Mouse (Mus musculus) cerebellum, postnatal 25 days (tissue): Measurements from ENCODE around the gene Poglut1.

ENCODE experiments used
- DNase-seq, 2 experiments: peaks; one replicate each; pipeline ENCODE4 v3.0.0; 2021; ENCODE audit warnings: mixed read lengths in 2 of 2

Gene Poglut1

GRCm38 (mm10) chr16:38549479-38550396 lies at the start of gene Poglut1:
Gene Poglut1 (minus strand): TSS chr16:38550258.
- peak; percentile 88 to 90 for DNase-seq

DNA sequence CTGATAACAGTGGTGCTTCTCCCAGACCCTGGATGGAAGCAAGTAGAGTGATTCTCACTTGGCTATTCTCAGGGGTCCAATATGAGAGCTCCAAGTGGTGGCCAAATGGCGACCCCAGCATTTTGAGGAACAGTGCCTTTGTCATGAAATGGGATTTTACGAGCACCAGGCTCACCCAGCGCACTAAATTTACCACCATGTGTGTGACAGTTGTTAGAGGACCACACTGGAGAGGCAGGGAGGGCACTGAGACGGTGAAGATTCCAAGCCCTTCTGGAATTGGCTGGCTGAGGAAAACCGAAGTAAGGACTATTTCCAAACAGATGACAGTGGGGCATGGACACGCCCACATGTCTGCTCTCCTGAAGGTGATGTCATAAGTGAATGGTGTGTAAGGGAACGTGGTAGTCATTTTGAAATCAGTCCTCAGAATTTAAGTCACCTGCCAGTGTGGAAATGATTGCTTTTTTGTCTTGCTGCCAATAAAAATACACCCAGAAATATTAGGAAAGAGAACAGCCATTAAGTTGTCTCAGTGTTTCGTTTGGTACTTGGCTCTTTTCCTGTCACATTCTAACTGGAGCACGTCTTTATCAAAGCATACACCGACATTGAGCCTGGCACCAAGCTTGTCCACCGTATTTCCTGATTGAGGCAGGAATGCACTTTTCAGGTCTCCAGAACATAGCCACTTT lies 49.1 kb upstream of the Poglut1 start:
- DNase-seq: no peak

GRCm38 (mm10) chr16:38596651-38597050 lies 46.6 kb upstream of the Poglut1 start:
- no peak for DNase-seq

GRCm38 (mm10) chr16:38596099-38596498 lies 46.0 kb upstream of the Poglut1 start:
- no peak for DNase-seq

- no peak for DNase-seq
Observed at GRCm38 (mm10) chr16:38594435-38594834, 44.4 kb upstream of the Poglut1 start.

DNA sequence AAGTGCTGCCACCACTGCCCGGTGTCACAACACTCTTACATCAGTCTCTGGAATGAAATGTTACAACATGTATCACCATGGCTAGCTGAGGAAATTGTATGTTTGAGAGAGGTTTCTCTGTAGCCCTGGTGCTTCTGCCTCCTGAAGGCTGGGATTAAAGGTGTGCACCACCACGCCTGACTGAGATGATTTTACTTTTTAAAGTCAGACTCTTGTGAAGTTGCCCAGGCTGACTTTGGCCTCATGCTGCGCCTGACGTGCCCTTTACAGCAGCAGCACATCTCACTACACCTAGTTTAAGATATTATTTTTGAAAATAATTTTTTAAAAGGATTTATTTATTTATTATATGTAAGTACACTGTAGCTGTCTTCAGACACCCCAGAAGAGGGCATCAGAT lies 42.9 kb upstream of the Poglut1 start:
- no peak for DNase-seq

DNA sequence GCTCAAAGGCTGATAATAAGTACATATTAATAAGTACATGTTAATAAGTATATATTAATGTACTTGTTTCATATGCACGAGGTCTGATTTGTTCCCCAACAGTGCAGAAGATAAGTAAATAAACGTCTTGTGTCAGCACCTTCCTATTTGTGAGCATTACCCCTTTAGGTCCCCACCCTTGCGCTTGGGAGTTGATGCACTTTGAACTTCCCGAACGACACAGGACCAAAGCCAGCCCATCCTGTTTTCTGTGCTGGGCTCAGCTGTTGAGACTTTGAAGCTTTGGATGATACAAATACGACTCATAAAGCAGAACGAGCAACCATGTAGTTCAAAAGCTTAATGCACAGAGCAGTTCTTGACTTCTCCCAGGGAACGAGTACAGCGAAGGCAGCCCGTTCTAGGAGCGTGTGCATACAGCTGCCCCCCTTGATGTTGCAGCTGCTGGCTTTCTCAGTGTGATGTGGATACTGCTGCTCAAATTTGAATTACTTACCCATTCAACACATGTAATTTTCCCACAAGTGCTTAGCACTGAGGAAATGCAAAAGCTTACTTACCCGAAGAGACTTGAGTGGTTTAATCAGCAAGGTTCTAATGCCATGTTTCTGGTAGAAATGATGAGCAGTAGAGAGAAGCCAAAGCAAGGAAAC lies 42.1 kb upstream of the Poglut1 start:
- DNase-seq: no peak

DNA sequence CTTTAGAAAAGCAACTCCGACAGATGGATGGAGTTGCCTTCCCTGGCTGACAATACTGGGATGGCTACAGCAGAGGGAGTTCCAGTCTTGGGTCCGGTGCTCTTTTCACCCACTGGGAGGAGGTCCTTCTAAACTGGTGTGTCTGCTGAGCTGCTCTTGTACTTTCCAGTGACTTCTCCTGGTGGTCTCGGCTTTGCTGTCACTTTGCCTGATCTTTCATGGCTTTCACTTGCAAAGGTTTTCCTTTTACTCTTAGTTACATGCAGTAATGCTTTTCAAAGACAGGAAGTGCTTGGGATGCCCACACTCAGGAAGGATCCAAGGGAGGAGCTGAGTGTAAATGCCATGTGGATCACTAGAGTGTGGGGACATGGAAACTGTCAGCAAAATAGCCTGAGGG lies 41.4 kb upstream of the Poglut1 start:
- no peak for DNase-seq

DNA sequence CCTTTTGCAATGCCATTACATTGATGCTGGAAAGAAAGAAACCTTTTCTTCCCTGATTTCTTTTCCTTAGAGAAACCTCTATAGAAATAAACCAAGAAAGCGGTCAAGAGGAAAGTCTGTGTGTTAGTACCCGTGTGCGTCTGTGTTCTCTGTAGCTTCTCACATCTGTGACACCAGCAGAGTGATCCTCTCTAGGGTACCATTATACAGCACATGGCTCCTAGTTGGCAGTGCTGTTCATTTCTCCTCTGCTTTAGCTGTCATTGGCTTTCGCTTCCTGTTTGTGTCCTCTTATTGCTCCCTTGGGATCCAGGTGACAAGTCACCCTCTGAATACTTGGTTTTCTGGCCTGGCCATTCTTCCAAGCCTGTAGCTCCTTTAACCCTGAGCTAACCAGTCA lies 37.5 kb upstream of the Poglut1 start:
- no peak for DNase-seq

DNA sequence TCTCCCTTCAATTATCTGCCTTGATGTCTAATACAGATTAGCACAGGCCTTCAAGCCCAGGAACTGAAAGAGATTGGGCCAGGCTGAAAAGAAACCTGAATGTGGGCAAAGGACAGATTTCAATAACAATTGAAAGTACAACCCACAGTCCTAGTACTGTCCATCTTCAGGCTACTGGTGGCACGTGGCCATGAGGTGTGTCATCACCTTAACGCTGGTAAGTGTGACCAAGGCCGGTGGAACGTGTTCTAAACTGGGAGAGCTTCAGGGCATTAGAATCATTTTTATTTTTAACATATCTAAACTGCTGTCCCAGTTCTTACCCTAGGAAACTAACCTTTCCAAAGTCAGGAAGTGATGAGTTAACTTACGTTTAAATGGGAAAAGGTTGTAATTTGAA lies 37.1 kb upstream of the Poglut1 start:
- no peak for DNase-seq

DNA sequence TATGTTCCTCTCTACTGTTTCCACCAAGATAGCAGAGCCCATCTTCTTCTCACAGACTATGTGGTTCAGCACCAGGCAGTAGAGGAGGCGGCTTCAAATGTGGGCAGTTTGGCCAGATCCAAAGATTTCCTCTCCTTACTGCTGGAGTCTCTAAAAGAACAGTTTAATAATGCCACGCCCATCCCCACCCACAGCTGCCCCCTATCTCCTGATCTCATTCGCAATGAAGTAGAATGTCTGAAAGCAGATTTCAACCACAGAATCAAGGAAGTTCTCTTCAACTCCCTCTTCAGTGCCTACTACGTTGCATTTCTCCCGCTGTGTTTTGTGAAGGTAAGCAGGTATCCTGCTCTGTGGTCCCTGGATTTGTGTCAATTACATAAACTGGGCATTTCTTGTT lies 35.1 kb upstream of the Poglut1 start:
- DNase-seq: no peak

GRCm38 (mm10) chr16:38584761-38585160 lies 34.7 kb upstream of the Poglut1 start:
- no peak for DNase-seq

DNA sequence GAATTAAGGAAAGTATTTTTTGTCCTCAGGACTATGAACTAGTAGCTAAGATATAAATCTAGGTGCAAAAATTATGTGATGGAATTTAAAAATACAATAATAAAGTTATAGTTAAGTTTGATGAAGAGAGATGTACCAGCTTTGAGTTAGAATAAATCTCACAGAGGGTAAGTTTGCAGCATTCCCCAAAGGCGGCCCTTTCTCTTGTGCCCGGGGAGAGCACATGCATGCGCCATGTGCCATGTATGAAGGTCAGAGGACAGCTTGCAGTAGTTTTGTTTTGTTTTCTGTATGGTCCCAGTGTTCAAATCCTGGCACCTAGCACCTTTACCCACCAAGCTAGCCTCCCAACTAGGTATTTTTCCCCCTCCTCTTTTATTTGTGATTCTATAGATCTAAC lies 21.4 kb upstream of the Poglut1 start:
- no peak for DNase-seq

DNA sequence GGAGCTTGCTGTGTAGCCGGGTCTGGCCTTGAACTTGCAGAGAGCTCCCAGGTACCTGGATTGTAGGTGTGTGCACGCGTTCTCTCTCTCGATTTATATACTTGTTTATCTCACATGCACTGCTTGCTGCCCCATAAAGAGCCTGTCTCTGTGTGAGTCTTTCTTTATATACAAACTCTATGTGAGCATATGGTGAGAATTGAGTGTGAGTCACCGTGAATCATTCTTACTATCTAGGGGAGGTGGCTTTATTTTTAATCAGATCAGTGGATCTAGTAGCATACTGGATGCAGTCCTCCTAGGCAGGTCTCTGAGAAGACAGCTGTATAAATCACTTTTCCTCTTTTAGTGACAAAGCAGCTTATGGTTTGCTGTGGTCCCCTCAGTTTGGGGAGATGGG lies 18.1 kb upstream of the Poglut1 start:
- DNase-seq: no peak

GRCm38 (mm10) chr16:38563516-38563915 lies 13.5 kb upstream of the Poglut1 start:
- no peak for DNase-seq

- DNase-seq: no peak
Observed at GRCm38 (mm10) chr16:38562968-38563327, 12.9 kb upstream of the Poglut1 start.

DNA sequence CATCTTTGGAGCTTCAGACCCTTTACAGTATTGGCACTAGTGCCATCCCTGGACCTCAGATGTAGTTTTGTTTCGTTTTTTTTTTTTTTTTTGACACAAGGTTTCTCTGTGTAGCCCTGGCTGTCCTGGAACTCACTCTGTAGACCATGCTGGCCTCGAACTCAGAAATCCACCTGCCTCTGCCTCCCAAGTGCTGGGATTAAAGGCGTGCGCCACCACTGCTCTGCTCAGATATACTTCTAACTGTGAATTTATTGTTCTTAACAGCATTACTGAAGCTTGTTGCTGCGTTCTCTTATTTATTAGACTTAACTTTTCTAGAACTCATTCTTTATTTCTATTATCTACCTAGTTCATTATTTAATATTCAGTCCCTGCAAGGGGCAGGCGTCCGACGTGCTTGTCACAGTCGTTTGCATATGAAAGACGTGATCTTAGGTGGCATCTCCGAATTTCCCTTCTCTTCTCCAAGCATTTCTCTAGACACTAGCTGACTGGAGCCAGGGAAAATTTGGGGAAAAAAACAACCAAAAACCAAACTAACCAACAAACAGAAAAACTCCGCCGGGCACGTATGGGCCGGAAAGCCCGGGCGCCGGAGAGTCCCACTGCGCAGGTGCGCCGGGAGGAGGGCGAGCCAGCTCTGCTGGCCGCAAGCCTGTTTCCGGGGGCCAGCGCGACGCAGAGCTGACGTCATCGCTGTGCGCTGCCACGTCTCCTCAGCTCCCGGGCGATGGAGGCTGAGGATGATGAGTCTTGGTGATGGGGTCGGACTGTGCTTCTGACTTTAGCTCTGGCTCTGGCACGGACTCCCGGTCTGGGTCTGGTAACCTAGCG lies 12.3 kb upstream of the Poglut1 start:
- peak; percentile 98 for DNase-seq

DNA sequence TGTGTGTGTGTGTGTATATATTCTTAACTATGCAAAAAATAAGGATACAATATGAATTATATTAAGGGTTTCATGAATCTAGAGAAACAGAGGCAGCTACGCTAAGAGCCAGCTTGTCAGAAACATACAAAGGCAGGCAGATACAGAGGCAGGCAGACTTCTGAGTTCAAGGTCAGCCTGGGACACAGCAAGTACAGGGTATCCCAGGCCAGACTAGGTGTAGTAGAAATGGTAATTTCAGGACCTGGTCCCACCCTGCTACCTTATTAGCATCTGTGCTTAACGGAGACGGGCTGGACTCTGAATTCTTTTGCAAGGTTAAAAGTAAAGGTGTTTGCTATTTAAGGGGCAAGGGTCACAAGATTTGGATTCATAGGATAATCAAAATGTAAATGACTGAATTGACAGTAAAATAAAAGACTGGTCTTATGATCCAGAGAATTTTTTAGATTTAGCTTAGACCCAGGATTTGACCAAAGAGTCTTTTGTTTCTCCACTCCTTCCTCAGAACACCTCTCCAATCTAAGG lies 8.2 kb upstream of the Poglut1 start, which contains the start of gene Tmem39a:
Gene Tmem39a, plus strand, starts transcription at position 478 of the 528 bp plus-strand sequence.
- no peak for DNase-seq

DNA sequence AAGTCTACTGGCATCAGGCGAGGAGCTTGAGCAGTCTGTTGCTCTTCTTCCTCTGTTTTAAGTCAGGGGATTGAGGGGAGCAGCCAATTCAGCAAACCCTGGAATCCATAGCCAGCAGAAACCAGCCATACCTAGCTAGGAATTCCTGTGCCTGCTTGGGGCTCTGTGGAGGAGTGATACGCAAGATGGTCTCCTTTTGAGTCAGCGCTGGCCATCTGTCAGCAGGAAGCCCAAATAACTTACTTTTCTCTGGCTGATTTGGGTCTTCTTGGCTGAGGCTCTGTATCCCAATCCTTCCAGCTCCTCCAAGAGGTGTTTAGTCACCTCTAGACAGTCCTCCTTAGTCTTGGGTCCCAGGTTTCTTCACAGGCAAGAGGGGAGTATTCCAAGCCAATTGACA lies 5.9 kb upstream of the Poglut1 start:
- DNase-seq: no peak

DNA sequence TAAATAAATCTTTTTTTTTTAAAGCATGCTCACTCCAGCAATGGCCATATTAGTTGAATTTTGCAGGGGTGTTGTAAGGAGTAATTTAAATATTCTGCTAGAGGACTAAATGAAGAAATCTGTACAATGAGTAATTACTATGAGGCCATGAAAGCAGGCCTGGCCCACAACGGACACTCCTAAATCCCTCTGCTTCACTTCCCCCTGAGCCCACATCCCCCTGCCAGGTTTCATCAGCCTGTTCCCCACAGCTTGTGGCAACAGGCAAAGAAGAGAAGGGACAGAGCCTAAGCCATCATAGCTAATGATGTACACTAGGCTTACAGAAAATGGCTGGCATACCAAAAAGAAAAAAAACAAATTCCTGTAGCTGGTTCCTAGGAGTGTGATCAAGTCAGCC lies 2.1 kb downstream of the Poglut1 start:
- no peak for DNase-seq

DNA sequence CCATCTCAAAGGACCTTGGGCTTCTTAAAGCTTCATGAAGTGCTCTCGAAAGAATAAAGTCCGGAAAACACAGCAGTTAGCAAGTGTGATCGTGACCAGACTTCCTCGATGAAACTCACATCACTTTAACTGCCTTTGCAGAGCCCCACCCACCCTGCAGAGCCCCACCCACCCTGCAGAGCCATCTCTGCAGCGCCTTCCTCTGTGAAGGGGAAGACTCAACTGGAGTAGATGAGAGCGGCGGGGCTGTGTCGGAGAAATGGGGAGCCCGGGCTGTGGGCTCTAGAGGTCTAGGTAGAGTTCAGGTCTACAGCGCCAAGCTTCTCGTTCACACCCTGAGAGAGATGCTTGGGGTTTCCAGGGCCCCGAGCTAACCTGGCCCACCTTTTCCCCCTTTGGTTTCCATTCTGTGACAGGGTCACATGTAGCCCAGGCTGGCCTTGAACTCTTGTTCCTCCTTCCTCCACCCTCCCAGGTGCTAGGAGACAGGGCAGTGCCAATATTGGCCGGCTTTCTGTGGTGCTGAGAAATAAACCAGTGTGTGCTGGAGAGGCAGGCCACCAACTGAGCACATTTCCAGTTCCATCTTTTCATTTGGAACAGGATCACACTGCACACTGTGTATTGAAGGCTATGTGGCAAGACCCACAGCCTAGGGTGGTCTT lies 11.2 kb downstream of the Poglut1 start:
- DNase-seq: no peak
